Comparison of ENCODE assay signal across 17 mouse cellular contexts in the genomic region with DNA sequence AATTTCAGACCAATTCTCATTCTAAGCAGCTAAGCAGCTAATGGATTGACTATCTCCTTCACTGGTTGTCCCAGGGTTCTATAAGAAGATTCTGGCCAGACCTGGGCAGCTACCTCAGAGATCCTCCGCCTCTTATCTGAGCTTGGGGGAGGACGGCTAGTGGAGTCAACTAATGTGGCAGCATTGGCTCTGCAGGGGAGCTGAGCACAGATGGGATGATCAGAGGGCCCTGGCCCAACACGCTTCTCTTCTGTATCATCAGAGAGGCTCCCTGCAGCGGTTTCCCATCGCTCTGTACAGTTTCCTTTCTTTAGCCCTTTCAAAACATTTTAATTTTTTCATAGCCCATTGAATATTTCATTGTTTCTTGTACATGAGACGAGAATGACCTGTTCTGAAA.
DNase-seq lines count a peak whose midpoint lies in the region; TF ChIP-seq lines count a peak whose summit lies in the region.
"Had no signal": no experiment of that assay in that cellular context is flagged by ENCODE, and none has a peak within 500 bp of the region (broad histone marks: within the 10 kb centered on the region; RNA-seq: fewer than 3 reads in every experiment).

No protein-coding gene starts in this region.

- DNase-seq in left cerebral cortex, postnatal 4 days = peak; percentile 68
- DNase-seq in left cerebral cortex, adult 2 months (ENCODE audit: extremely low spot score in 1 of 2, low spot score in 2 of 2) = no peak
- peak; percentile 46 to 47 for DNase-seq in cerebellum, adult 18-20 months
- peak; percentile 50 for DNase-seq in cerebellum, adult 9-11 months
- peak; percentile 57 to 64 for DNase-seq in cerebellum, postnatal 36 days
- DNase-seq in spleen, postnatal 4 days (ENCODE audit: low spot score in 2 of 2) = no peak
- no peak for DNase-seq in ovary, postnatal 14 days (ENCODE audit: low spot score)
- no peak for DNase-seq in gastrocnemius, postnatal 36 days
- DNase-seq: adrenal gland, postnatal 10 days; forebrain, postnatal 0 days; gastrocnemius, postnatal 14 days had no signal

- no peak overlapping the region for H3K4me3 ChIP-seq in left cerebral cortex, adult 2 months
- H3K4me3 ChIP-seq: embryonic facial prominence, embryonic 10.5 days; forebrain, embryonic 13.5 days; heart, embryonic 12.5 days; hindbrain, embryonic 10.5 days; intestine, embryonic 15.5 days had no signal

- TF ChIP-seq CTCF in left cerebral cortex, adult 2 months (IDR thresholded peaks at IDR 0.05) = no peak

- intact Hi-C loops in left cerebral cortex, postnatal 4 days (cut with DNase I) = no loop called here
- intact Hi-C loops in left cerebral cortex, adult 2 months (cut with DNase I) = no loop called here
- intact Hi-C loops in gastrocnemius, postnatal 36 days (cut with DNase I) = no loop called here

- H3K27ac ChIP-seq in left cerebral cortex, adult 2 months = no peak overlapping the region
- H3K27ac ChIP-seq: embryonic facial prominence, embryonic 10.5 days; forebrain, embryonic 13.5 days; hindbrain, embryonic 10.5 days; hindbrain, embryonic 14.5 days; intestine, embryonic 15.5 days had no signal

Comparison
In these comparisons a context has a peak if more than half of its experiments do, and no peak if none do; other contexts are left out.
1. DNase-seq: peak in left cerebral cortex, postnatal 4 days (single experiment), cerebellum, adult 18-20 months (2 of 2), cerebellum, adult 9-11 months (single experiment) and cerebellum, postnatal 36 days (2 of 2); none in left cerebral cortex, adult 2 months (0 of 2), spleen, postnatal 4 days (0 of 2), ovary, postnatal 14 days (single experiment) and gastrocnemius, postnatal 36 days (0 of 2).